Mouse (Mus musculus) stomach, postnatal 0 days (tissue): ENCODE data around the gene Fgf10.

ENCODE experiments used
- CTCF ChIP-seq: IDR thresholded peaks from 2 replicates; pipeline ENCODE4 v1.5.1; 2016; ENCODE audit warnings: antibody characterized with exemption, low read depth, mild to moderate bottlenecking, moderate library complexity
- EP300 ChIP-seq: optimal IDR thresholded peaks from 2 replicates; pipeline ENCODE3; 2016; ENCODE audit warnings: antibody characterized with exemption

- TF ChIP-seq EP300 (no peak), CTCF (no peak)
Measured at GRCm38 (mm10) chr13:118709912-118710311, 40.3 kb downstream of the Fgf10 start.
